Mouse (Mus musculus) bone marrow macrophage, adult 2 months (primary cell): ENCODE measurements around the gene C2cd5.

Experiments
- CTCF ChIP-seq: IDR thresholded peaks from 2 replicates; pipeline ENCODE4 v1.5.1; 2012; ENCODE audit warnings: low read depth, mild to moderate bottlenecking, low read length, moderate library complexity
- POLR2A ChIP-seq: IDR thresholded peaks from 2 replicates; pipeline ENCODE4 v1.6.1; 2012; ENCODE audit warnings: mild to moderate bottlenecking, low read depth, low read length, borderline replicate concordance

DNA sequence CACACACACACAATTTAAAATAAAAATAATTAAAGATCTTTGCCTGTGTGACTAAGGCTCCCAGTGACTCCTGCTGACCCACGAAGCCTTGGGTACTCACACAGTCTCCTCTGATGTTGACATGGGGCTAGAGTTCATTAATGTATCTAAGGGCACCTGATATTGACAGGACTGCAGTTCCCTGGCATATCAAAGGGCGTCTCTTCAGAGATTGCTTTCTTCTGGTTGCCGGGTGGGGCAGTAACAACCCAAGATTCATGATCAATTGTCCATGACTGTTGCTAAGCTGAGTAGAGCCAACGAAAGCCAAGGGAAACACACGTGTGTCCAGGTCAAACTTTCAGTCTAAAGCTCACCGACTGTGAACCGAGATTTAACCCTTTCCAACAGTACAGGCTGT, 45.1 kb upstream of the C2cd5 start:
- TF ChIP-seq CTCF (no peak), POLR2A (no peak)
